Mouse (Mus musculus): Measurements from ENCODE around the gene Spint1.
A peak's percentile ranks its signal among the peaks of the same experiment; 100 is the strongest.

The Spint1 gene

GRCm38 (mm10) chr2:119237210-119237870 lies at the start of gene Spint1:
Gene Spint1 (plus strand): TSS chr2:119237362.
- DNase-seq (ENCODE audit: low spot score in 2 of 2) = peak in 1 of 2 experiments; percentile 18

GRCm38 (mm10) chr2:119189029-119189710 lies 48.0 kb upstream of the Spint1 start:
- DNase-seq (ENCODE audit: low spot score in 2 of 2) = peak; percentile 91 to 92

GRCm38 (mm10) chr2:119190969-119191368 lies 46.2 kb upstream of the Spint1 start:
- DNase-seq (ENCODE audit: low spot score in 2 of 2) = no peak

GRCm38 (mm10) chr2:119194140-119194539 lies 43.0 kb upstream of the Spint1 start:
- DNase-seq (ENCODE audit: low spot score in 2 of 2) = no peak

- no peak for DNase-seq (ENCODE audit: low spot score in 2 of 2)
Measured at GRCm38 (mm10) chr2:119196316-119197108, 40.6 kb upstream of the Spint1 start.

- no peak for DNase-seq (ENCODE audit: low spot score in 2 of 2)
Measured at GRCm38 (mm10) chr2:119197493-119197892, 39.7 kb upstream of the Spint1 start.

- no peak for DNase-seq (ENCODE audit: low spot score in 2 of 2)
Measured at GRCm38 (mm10) chr2:119198049-119198448, 39.1 kb upstream of the Spint1 start.

- DNase-seq (ENCODE audit: low spot score in 2 of 2) = no peak
Measured at GRCm38 (mm10) chr2:119198934-119199333, 38.2 kb upstream of the Spint1 start.

- DNase-seq (ENCODE audit: low spot score in 2 of 2) = no peak
Measured at GRCm38 (mm10) chr2:119202914-119203453, 34.2 kb upstream of the Spint1 start.

- no peak for DNase-seq (ENCODE audit: low spot score in 2 of 2)
Measured at GRCm38 (mm10) chr2:119203871-119204460, 33.2 kb upstream of the Spint1 start.

GRCm38 (mm10) chr2:119207961-119208343 lies 29.2 kb upstream of the Spint1 start:
- peak in 1 of 2 experiments; percentile 18 for DNase-seq (ENCODE audit: low spot score in 2 of 2)

GRCm38 (mm10) chr2:119208344-119209175 lies 28.6 kb upstream of the Spint1 start, which contains the start of the genes Zfyve19 and Dnajc17:
Gene Zfyve19 (plus strand): TSS chr2:119208617.
Gene Dnajc17 (minus strand): TSS chr2:119208795.
- DNase-seq (ENCODE audit: low spot score in 2 of 2) = peak; percentile 88 to 96

GRCm38 (mm10) chr2:119209176-119209507 lies 28.0 kb upstream of the Spint1 start:
- DNase-seq (ENCODE audit: low spot score in 2 of 2) = no peak

GRCm38 (mm10) chr2:119229775-119230704 lies 7.1 kb upstream of the Spint1 start, which contains the start of gene Ppp1r14d:
Gene Ppp1r14d (minus strand): TSS chr2:119229906.
- DNase-seq (ENCODE audit: low spot score in 2 of 2) = no peak

GRCm38 (mm10) chr2:119236682-119237209 lies 416 bp upstream of the Spint1 start:
- DNase-seq (ENCODE audit: low spot score in 2 of 2) = no peak

- DNase-seq (ENCODE audit: low spot score in 2 of 2) = peak in 1 of 2 experiments; percentile 20
Measured at GRCm38 (mm10) chr2:119237871-119238220, 684 bp downstream of the Spint1 start.

- DNase-seq (ENCODE audit: low spot score in 2 of 2) = no peak
Measured at GRCm38 (mm10) chr2:119238671-119239070, 1.5 kb downstream of the Spint1 start.

- no peak for DNase-seq (ENCODE audit: low spot score in 2 of 2)
Measured at GRCm38 (mm10) chr2:119240075-119240818, 3.1 kb downstream of the Spint1 start.

GRCm38 (mm10) chr2:119240819-119241186 lies 3.6 kb downstream of the Spint1 start:
- DNase-seq (ENCODE audit: low spot score in 2 of 2) = no peak
